In genomic region chr11:26601571-26602175, GRCm38 (mm10) we compare ENCODE assay signal across 34 mouse cellular contexts. TPM values are rescaled to one million over a fixed set of nuclear protein-coding genes. Genes with fewer than 3 reads are reported as not detected.
DNase-seq lines count a peak whose midpoint lies in the region; TF ChIP-seq lines count a peak whose summit lies in the region.
"Had no signal": no experiment of that assay in that cellular context is flagged by ENCODE, and none has a peak within 500 bp of the region (broad histone marks: within the 10 kb centered on the region; RNA-seq: fewer than 3 reads in every experiment).

No protein-coding gene starts in this region.

- no peak overlapping the region for H3K4me3 ChIP-seq in left cerebral cortex, adult 2 months
- H3K4me3 ChIP-seq in CH12.LX (replicated peaks in 1 of 3; ENCODE audit: low read depth in 2 of 3, low read length in 2 of 3, poor library complexity in 1 of 3), result no peak overlapping the region
- H3K4me3 ChIP-seq: embryonic facial prominence, embryonic 12.5 days; heart, embryonic 15.5 days; intestine, embryonic 15.5 days; layer of hippocampus, adult 2 months; limb, embryonic 12.5 days; lung, embryonic 15.5 days; midbrain, embryonic 10.5 days; myocyte; neural tube, embryonic 13.5 days; stomach, embryonic 15.5 days had no signal

- no peaks in the 10 kb centered on the region; the same call in 1 of the 2 replicates for H3K79me2 ChIP-seq in CH12.LX (replicated peaks; ENCODE audit: control insufficient read depth, extremely low read depth, insufficient read depth, poor library complexity, severe bottlenecking)

- intact Hi-C loops in left cerebral cortex, adult 2 months (cut with DNase I), result no loop called here
- intact Hi-C loops in left cerebral cortex, postnatal 4 days (cut with DNase I), result no loop called here

- DNase-seq in left cerebral cortex, adult 2 months (ENCODE audit: extremely low spot score in 1 of 2, low spot score in 2 of 2), result no peak
- DNase-seq in left cerebral cortex, postnatal 4 days, result no peak
- DNase-seq in CH12.LX (ENCODE audit: extremely low read depth), result peak; percentile 69
- DNase-seq in induced T-regulatory cell, adult 2 months (ENCODE audit: low read depth), result peak; percentile 25
- DNase-seq in adrenal gland, postnatal 36 days, result no peak
- no peak for DNase-seq in kidney, postnatal 25 days
- DNase-seq in thymus, adult 18-20 months, result no peak
- DNase-seq: cerebellum, adult 18-20 months; cerebellum, postnatal 14 days; gastrocnemius, postnatal 14 days; heart, postnatal 36 days; kidney, adult 9 months; kidney, postnatal 14 days; lung, postnatal 36 days; thymus, postnatal 36 days had no signal

- TF ChIP-seq EP300 in CH12.LX (IDR thresholded peaks at IDR 0.05; ENCODE audit: low read length), result peak; percentile 64; the same call in 1 of the 2 replicates

- peaks cover 15 to 69% of the 10 kb centered on the region in 2 experiments for H3K4me1 ChIP-seq in CH12.LX (ENCODE audit: control insufficient read depth in 1 of 2, insufficient read depth in 2 of 2)
- H3K4me1 ChIP-seq: embryonic facial prominence, embryonic 12.5 days; heart, embryonic 15.5 days; intestine, embryonic 15.5 days; limb, embryonic 12.5 days; lung, embryonic 15.5 days; midbrain, embryonic 10.5 days; neural tube, embryonic 13.5 days; stomach, embryonic 15.5 days had no signal

- 0 out of 2 replicates have a peak overlapping the region, but pooled peaks have one; percentile 22 for H3K4me2 ChIP-seq in CH12.LX (ENCODE audit: insufficient read depth, low read depth, poor library complexity, severe bottlenecking)
- H3K4me2 ChIP-seq: embryonic facial prominence, embryonic 12.5 days; heart, embryonic 15.5 days; hindbrain, embryonic 14.5 days; intestine, embryonic 15.5 days; limb, embryonic 12.5 days; lung, embryonic 15.5 days; neural tube, embryonic 13.5 days; stomach, embryonic 15.5 days had no signal

- no peaks in the 10 kb centered on the region for H3K9me3 ChIP-seq in CH12.LX (replicated peaks; ENCODE audit: low read length)
- H3K9me3 ChIP-seq: embryonic facial prominence, embryonic 12.5 days; heart, embryonic 15.5 days; intestine, embryonic 15.5 days; limb, embryonic 12.5 days; lung, embryonic 15.5 days; midbrain, embryonic 10.5 days; neural tube, embryonic 13.5 days; stomach, embryonic 15.5 days had no signal

- H3K27ac ChIP-seq in left cerebral cortex, adult 2 months, result peak overlapping the region; percentile 33; the same call in 1 of the 2 replicates
- H3K27ac ChIP-seq in CH12.LX (ENCODE audit: insufficient read depth, low read depth), result no peak overlapping the region
- H3K27ac ChIP-seq: embryonic facial prominence, embryonic 12.5 days; heart, embryonic 15.5 days; hindbrain, embryonic 14.5 days; intestine, embryonic 15.5 days; layer of hippocampus, adult 2 months; limb, embryonic 12.5 days; liver, embryonic 14.5 days; lung, embryonic 15.5 days; midbrain, embryonic 10.5 days; neural tube, embryonic 13.5 days; stomach, embryonic 15.5 days had no signal

- TF ChIP-seq POLR2A in CH12.LX (IDR thresholded peaks at IDR 0.05; ENCODE audit: low read depth, low read length), result no peak

- H3K9ac ChIP-seq in CH12.LX (ENCODE audit: insufficient read depth, low read depth), result peak overlapping the region; percentile 19; the same call in 1 of the 2 replicates
- H3K9ac ChIP-seq: embryonic facial prominence, embryonic 12.5 days; heart, embryonic 15.5 days; hindbrain, embryonic 14.5 days; intestine, embryonic 15.5 days; limb, embryonic 12.5 days; liver, embryonic 14.5 days; lung, embryonic 15.5 days; neural tube, embryonic 13.5 days; stomach, embryonic 15.5 days had no signal

- dilution Hi-C loops in CH12.LX (cut with MboI; ENCODE audit: extremely low pct_ligation_motif_present, extremely low pct_unique_long_range_greater_than_20kb, low sequenced_read_pairs), result no loop called here

- peak; percentile 65 for TF ChIP-seq RAD21 in CH12.LX (IDR thresholded peaks at IDR 0.05; ENCODE audit: low read depth, low read length)

- no peaks in the 10 kb centered on the region for H3K27me3 ChIP-seq in CH12.LX (replicated peaks)
- H3K27me3 ChIP-seq: embryonic facial prominence, embryonic 12.5 days; heart, embryonic 15.5 days; intestine, embryonic 15.5 days; limb, embryonic 12.5 days; lung, embryonic 15.5 days; neural tube, embryonic 13.5 days; stomach, embryonic 15.5 days had no signal

- in situ Hi-C loops in CH12.LX (cut with MboI; ENCODE audit: low pct_ligation_motif_present, low pct_unique_long_range_greater_than_20kb, low sequenced_read_pairs), result no loop called here

- H3K36me3 ChIP-seq in CH12.LX (replicated peaks in 1 of 2; ENCODE audit: control insufficient read depth in 1 of 2, insufficient read depth in 1 of 2, low read length in 1 of 2), result no peaks in the 10 kb centered on the region
- H3K36me3 ChIP-seq: embryonic facial prominence, embryonic 12.5 days; heart, embryonic 15.5 days; intestine, embryonic 15.5 days; limb, embryonic 12.5 days; lung, embryonic 15.5 days; midbrain, embryonic 10.5 days; neural tube, embryonic 13.5 days; stomach, embryonic 15.5 days had no signal

- TF ChIP-seq CTCF in left cerebral cortex, adult 2 months (IDR thresholded peaks at IDR 0.05), result no peak
- peak in 1 of 2 experiments; percentile 59; a peak in 2 of 4 replicates for TF ChIP-seq CTCF in CH12.LX (conservative IDR thresholded peaks at IDR 0.05 in 1 of 2, IDR thresholded peaks at IDR 0.05 in 1 of 2; ENCODE audit: low read depth in 2 of 2, low read length in 2 of 2)

TF ChIP-seq in CH12.LX, 34 proteins besides CTCF, POLR2A, EP300 and RAD21:
- TF ChIP-seq JUN (IDR thresholded peaks at IDR 0.05; ENCODE audit: insufficient read depth, low read depth, low read length) (peak; percentile 63), IRF4 (IDR thresholded peaks at IDR 0.05; ENCODE audit: low read depth, low read length) (peak; percentile 61; the same call in 1 of the 2 replicates), GABPA (IDR thresholded peaks at IDR 0.05; ENCODE audit: insufficient replicate concordance, low read depth, low read length) (no peak), BHLHE40 (IDR thresholded peaks at IDR 0.05; ENCODE audit: low read depth, low read length) (peak; percentile 71), ZNF384 (IDR thresholded peaks at IDR 0.05; ENCODE audit: low read depth, low read length) (peak; percentile 80), MYC (IDR thresholded peaks at IDR 0.05; ENCODE audit: low read depth, low read length) (peak; percentile 54; the same call in 1 of the 2 replicates), SMC3 (IDR thresholded peaks at IDR 0.05; ENCODE audit: low read depth, low read length) (peak; percentile 51), MEF2A (IDR thresholded peaks at IDR 0.05; ENCODE audit: borderline replicate concordance, low read depth, low read length) (no peak), NELFE (IDR thresholded peaks at IDR 0.05; ENCODE audit: low read depth, low read length) (no peak), PAX5 (IDR thresholded peaks at IDR 0.05; ENCODE audit: low read length) (no peak), CHD1 (IDR thresholded peaks at IDR 0.05; ENCODE audit: low read depth, low read length) (no peak), NRF1 (IDR thresholded peaks at IDR 0.05; ENCODE audit: low read depth, low read length) (no peak), JUND (conservative IDR thresholded peaks at IDR 0.05; ENCODE audit: low read depth, low read length) (peak; percentile 80), ETS1 (conservative IDR thresholded peaks at IDR 0.05; ENCODE audit: low read depth, low read length) (peak; percentile 65)

RNA-seq across cellular contexts. Expression of gene Vrk2, which starts 7.9 kb away (rescaled TPM):
- total RNA-seq in left cerebral cortex, adult 2 months (2021), result 1 to 10 TPM; 2.3 to 5.0 TPM
- total RNA-seq in left cerebral cortex, postnatal 4 days (2021), result 1 to 10 TPM; 2.5 to 4.5 TPM
- total RNA-seq in CH12.LX (2012; rRNA removed) (17.9 and 19.9 TPM in 2 replicates), CH12.LX (2014; rRNA removed) (31.1 and 36.7 TPM in 2 replicates)
- 58.7 and 66.4 TPM in 2 replicates for polyA plus RNA-seq in CH12.LX (2012; ENCODE audit: insufficient read length, low read depth)
- total RNA-seq in adrenal gland, postnatal 36 days (2021), result 10 to 100 TPM in 1 of 2 experiments, 1 to 10 TPM in 1; 5.5 to 11.9 TPM

RNA-seq across cellular contexts. Expression of gene Gm6899, which starts 8.6 kb away (rescaled TPM):
- total RNA-seq in left cerebral cortex, adult 2 months (2021), result not detected
- not detected for total RNA-seq in left cerebral cortex, postnatal 4 days (2021)
- total RNA-seq in CH12.LX (2012; rRNA removed), result not detected in 2 replicates
- total RNA-seq in CH12.LX (2014; rRNA removed), result not detected in 2 replicates
- 0.60 TPM in 1 of 2 replicates, not detected in the other for polyA plus RNA-seq in CH12.LX (2012; ENCODE audit: insufficient read length, low read depth)
- total RNA-seq in adrenal gland, postnatal 36 days (2021), result not detected
- total RNA-seq: adrenal gland, adult 18-20 months; adrenal gland, postnatal 4 days; gastrocnemius, postnatal 14 days; heart, adult 8-10 months; heart, postnatal 36 days; layer of hippocampus, adult 2 months; layer of hippocampus, postnatal 25 days; left cerebral cortex, postnatal 10 days had no signal
- polyA plus RNA-seq: forebrain, embryonic 11.5 days; heart, embryonic 15.5 days; hindbrain, embryonic 14.5 days; intestine, embryonic 15.5 days; limb, embryonic 12.5 days; liver, embryonic 14.5 days; lung, embryonic 15.5 days; midbrain, embryonic 16.5 days; myocyte; neural tube, embryonic 13.5 days; stomach, embryonic 15.5 days had no signal

Comparison
In these comparisons a context has a peak if more than half of its experiments do, and no peak if none do; other contexts are left out.
1. DNase-seq: peak in CH12.LX (single experiment) and induced T-regulatory cell, adult 2 months (single experiment); none in left cerebral cortex, adult 2 months (0 of 2), left cerebral cortex, postnatal 4 days (single experiment), adrenal gland, postnatal 36 days (0 of 2), kidney, postnatal 25 days (0 of 2) and thymus, adult 18-20 months (0 of 2).